Mouse (Mus musculus) C2C12 (cell line): ENCODE data around the gene Alkbh7.

Experiments used
- CTCF ChIP-seq: IDR thresholded peaks from one replicate; pipeline ENCODE4 v1.5.1; 2011; ENCODE audit not compliant: control insufficient read depth, insufficient read depth, insufficient read length
- FOSL1 ChIP-seq: IDR thresholded peaks from one replicate; pipeline ENCODE4 v1.8.0; 2011; ENCODE audit warnings: mild to moderate bottlenecking, low read length; ENCODE audit not compliant: poor library complexity, insufficient read depth, severe bottlenecking
- USF1 ChIP-seq: IDR thresholded peaks from one replicate; pipeline ENCODE4 v1.6.1; 2011; ENCODE audit warnings: low read depth, mild to moderate bottlenecking, control low read depth, moderate library complexity

- TF ChIP-seq CTCF (no peak), FOSL1 (no peak), USF1 (no peak)
Observed at GRCm38 (mm10) chr17:57048816-57049215, 51.7 kb downstream of the Alkbh7 start.
